8 mouse cellular contexts compared by ENCODE assay signal in genomic region chr2:132030418-132031363, GRCm38 (mm10). TPM values are rescaled to one million over a fixed set of nuclear protein-coding genes. Genes with fewer than 3 reads are reported as not detected.
DNase-seq lines count a peak whose midpoint lies in the region; ATAC-seq lines count a peak whose summit lies in the region.

No protein-coding gene starts in this region.

- 8% methylated on average over 23 of the region's 23 CpGs for WGBS in forebrain, embryonic 16.5 days
- 3% methylated on average over 23 of the region's 23 CpGs for WGBS in midbrain, embryonic 14.5 days

- no peaks in the 10 kb centered on the region for H3K27me3 ChIP-seq in forebrain, embryonic 16.5 days (replicated peaks; ENCODE audit: control insufficient read depth, insufficient read depth, low read length)
- H3K27me3 ChIP-seq in midbrain, embryonic 14.5 days (ENCODE audit: control insufficient read depth, insufficient read depth, low read length), result no peaks in the 10 kb centered on the region

- peak overlapping the region; percentile 82 for H3K9ac ChIP-seq in forebrain, embryonic 16.5 days (replicated peaks; ENCODE audit: low read depth, low read length)
- peak overlapping the region; percentile 72 for H3K9ac ChIP-seq in midbrain, embryonic 14.5 days (replicated peaks; ENCODE audit: low read length)

- peak; percentile 13 to 17 for DNase-seq in kidney, adult 8-10 months
- DNase-seq in kidney, postnatal 14 days, result no peak
- DNase-seq in R1 (ENCODE audit: low read depth, low spot score), result peak; percentile 52
- DNase-seq in layer of hippocampus, adult 9-11 months, result peak; percentile 71
- DNase-seq in midbrain, embryonic 14.5 days, result peak; percentile 70
- no peak for DNase-seq in c-Kit-positive CD71-positive TER-119-positive erythroid progenitor cells, embryonic 14.5 days (ENCODE audit: low spot score)
- DNase-seq in urinary bladder, postnatal 25 days (ENCODE audit: low spot score), result no peak

- peaks cover 29% of the 10 kb centered on the region for H3K4me1 ChIP-seq in forebrain, embryonic 16.5 days (replicated peaks; ENCODE audit: control insufficient read depth, insufficient read depth, low read length)
- peaks cover 25% of the 10 kb centered on the region for H3K4me1 ChIP-seq in midbrain, embryonic 14.5 days (ENCODE audit: control insufficient read depth, insufficient read depth, low read length)

- peak; percentile 18 for ATAC-seq in forebrain, embryonic 16.5 days
- ATAC-seq in midbrain, embryonic 14.5 days (ENCODE audit: low FRiP score, low TSS enrichment), result peak; percentile 4; the same call in 1 of the 2 replicates

- H3K4me2 ChIP-seq in forebrain, embryonic 16.5 days (ENCODE audit: low read length), result peak overlapping the region; percentile 86
- H3K4me2 ChIP-seq in midbrain, embryonic 14.5 days (ENCODE audit: low read length), result peak overlapping the region; percentile 93

- H3K36me3 ChIP-seq in forebrain, embryonic 16.5 days (ENCODE audit: control insufficient read depth, insufficient read depth), result no peaks in the 10 kb centered on the region
- H3K36me3 ChIP-seq in midbrain, embryonic 14.5 days (ENCODE audit: control insufficient read depth, insufficient read depth, low read length), result no peaks in the 10 kb centered on the region

- H3K4me3 ChIP-seq in forebrain, embryonic 16.5 days (replicated peaks; ENCODE audit: low read length), result peak overlapping the region; percentile 71
- H3K4me3 ChIP-seq in midbrain, embryonic 14.5 days (replicated peaks; ENCODE audit: low read depth, low read length), result peak overlapping the region; percentile 64

- H3K9me3 ChIP-seq in forebrain, embryonic 16.5 days (ENCODE audit: control insufficient read depth, low read length), result no peaks in the 10 kb centered on the region
- H3K9me3 ChIP-seq in midbrain, embryonic 14.5 days (ENCODE audit: control insufficient read depth, low read length), result no peaks in the 10 kb centered on the region

- peak overlapping the region; percentile 81 for H3K27ac ChIP-seq in forebrain, embryonic 16.5 days (ENCODE audit: low read length)
- H3K27ac ChIP-seq in midbrain, embryonic 14.5 days (replicated peaks; ENCODE audit: low read depth, low read length), result peak overlapping the region; percentile 94

RNA-seq across cellular contexts. Expression of gene Rassf2, which starts 0.6 kb away (rescaled TPM):
- 27.4 and 32.1 TPM in 2 replicates for polyA plus RNA-seq in forebrain, embryonic 16.5 days (2015; fragmentation: Nextera tagmentation; extraction: Ambion mirVana)
- 19.9 and 32.6 TPM in 2 replicates for polyA plus RNA-seq in midbrain, embryonic 14.5 days (2014; fragmentation: Nextera tagmentation; extraction: Ambion mirVana)

Comparison
In these comparisons a context has a peak if more than half of its experiments do, and no peak if none do; other contexts are left out.
1. DNase-seq: peak in kidney, adult 8-10 months (2 of 2), R1 (single experiment), layer of hippocampus, adult 9-11 months (single experiment) and midbrain, embryonic 14.5 days (single experiment); none in kidney, postnatal 14 days (single experiment), c-Kit-positive CD71-positive TER-119-positive erythroid progenitor cells, embryonic 14.5 days (single experiment) and urinary bladder, postnatal 25 days (single experiment).